Mouse (Mus musculus): ENCODE measurements around the gene Cyfip2. TPM values are rescaled to one million over a fixed set of nuclear protein-coding genes. Genes with fewer than 3 reads are reported as not detected.

Cyfip2 gene
- 4.8 and 6.1 TPM in 2 replicates for polyA plus RNA-seq (2015; fragmentation: Nextera tagmentation; extraction: Ambion mirVana)

DNA sequence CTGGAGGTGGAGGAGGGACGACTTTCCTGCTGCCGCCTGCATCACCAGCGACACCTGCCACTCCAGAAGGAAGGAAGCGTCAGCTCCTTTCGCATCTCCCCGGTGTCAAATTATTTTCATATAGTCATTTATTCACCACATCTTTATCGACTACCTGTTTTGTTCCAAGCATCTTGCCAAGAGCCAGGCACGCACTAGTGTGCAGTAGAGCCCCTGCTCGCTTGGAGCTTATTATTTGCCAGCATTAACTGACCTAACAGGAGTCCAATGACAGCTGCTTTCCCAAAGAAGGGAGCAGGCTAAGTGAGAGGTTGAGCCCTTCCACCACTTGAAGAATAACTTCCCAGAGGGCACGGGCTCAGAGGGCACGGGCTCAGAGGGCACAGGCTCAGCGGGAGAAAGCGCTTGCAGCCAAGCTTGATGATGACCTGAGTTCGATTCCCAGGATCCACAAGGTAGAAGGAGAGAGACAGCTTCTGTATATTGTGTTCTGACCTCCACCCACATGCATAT is at the start of gene Cyfip2:
Gene Cyfip2, minus strand, starts transcription at position 337 of the 513 bp plus-strand sequence.
- Histone ChIP-seq H3K9me3 (ENCODE audit: low read length) (no peaks in the 10 kb centered on the region), H3K4me2 (ENCODE audit: low read depth, low read length) (peak within 1 kb of the TSS; percentile 78), H3K36me3 (replicated peaks; ENCODE audit: insufficient read depth, low read length) (no peaks in the 10 kb centered on the region; the same call in 1 of the 2 replicates), H3K9ac (replicated peaks) (peak within 1 kb of the TSS; percentile 78), H3K4me3 (ENCODE audit: low read depth, low read length) (peak within 1 kb of the TSS; percentile 69), H3K27me3 (ENCODE audit: insufficient read depth, low read length) (0 out of 2 replicates have a peak, but pooled peaks cover 5% of the 10 kb centered on the region), H3K27ac (ENCODE audit: low read depth) (peak within 1 kb of the TSS; percentile 66), H3K4me1 (ENCODE audit: insufficient read depth) (peaks cover 25% of the 10 kb centered on the region)
- TF ChIP-seq EP300 (IDR thresholded peaks at IDR 0.05; ENCODE audit: low read depth) (no peak), CTCF (IDR thresholded peaks at IDR 0.05; ENCODE audit: low read depth) (no peak)
- DNase-seq (no peak), ATAC-seq (no peak; the same call in 1 of the 2 replicates)
- 11% methylated on average over 14 of the region's 14 CpGs for WGBS (ENCODE audit: insufficient replicate concordance)

DNA sequence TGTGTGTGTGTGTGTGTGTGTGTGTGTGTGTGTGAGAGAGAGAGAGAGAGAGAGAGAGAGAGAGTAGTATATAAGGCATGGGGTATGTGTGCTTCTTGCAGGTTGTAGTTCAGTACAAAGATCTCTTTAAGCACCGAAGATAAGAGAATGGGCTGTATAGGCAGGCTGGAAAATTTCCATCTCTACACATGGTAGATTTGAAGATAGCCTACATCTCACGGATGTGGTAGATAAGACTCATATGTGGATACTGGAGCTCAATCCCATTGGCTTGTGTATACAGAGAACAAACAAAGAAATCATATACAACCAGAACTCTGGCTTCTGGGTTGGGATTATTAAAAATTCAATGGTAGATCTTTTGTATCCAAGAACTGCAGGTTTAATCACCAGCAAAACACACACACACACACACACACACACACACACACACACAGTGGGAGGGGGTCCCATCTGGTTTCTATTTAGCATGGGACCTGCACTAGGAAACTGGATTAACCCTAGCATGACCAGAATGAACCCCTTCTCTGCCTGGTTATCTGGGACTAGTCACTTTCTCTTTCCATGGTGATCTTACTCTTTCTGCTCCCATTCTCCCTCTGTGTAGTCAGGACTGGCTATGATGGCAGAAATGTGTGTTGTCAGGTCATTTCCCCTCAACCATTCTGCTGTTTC is 48.5 kb upstream of the Cyfip2 start:
- Histone ChIP-seq H3K27me3 (ENCODE audit: insufficient read depth, low read length) (no peaks in the 10 kb centered on the region), H3K36me3 (replicated peaks; ENCODE audit: insufficient read depth, low read length) (no peaks in the 10 kb centered on the region), H3K4me3 (ENCODE audit: low read depth, low read length) (no peak overlapping the region), H3K27ac (ENCODE audit: low read depth) (no peak overlapping the region), H3K9me3 (ENCODE audit: low read length) (no peaks in the 10 kb centered on the region), H3K4me1 (ENCODE audit: insufficient read depth) (no peaks in the 10 kb centered on the region), H3K9ac (replicated peaks) (no peak overlapping the region), H3K4me2 (ENCODE audit: low read depth, low read length) (no peak overlapping the region)
- TF ChIP-seq CTCF (IDR thresholded peaks at IDR 0.05; ENCODE audit: low read depth), result no peak
- TF ChIP-seq EP300 (IDR thresholded peaks at IDR 0.05; ENCODE audit: low read depth), result no peak
- ATAC-seq, result no peak
- no peak for DNase-seq
- WGBS (ENCODE audit: insufficient replicate concordance), result 73% methylated on average over 2 of the region's 2 CpGs

- no peaks in the 10 kb centered on the region for H3K9me3 ChIP-seq (ENCODE audit: low read length)
- no peak for DNase-seq
- TF ChIP-seq CTCF (IDR thresholded peaks at IDR 0.05; ENCODE audit: low read depth) (no peak), EP300 (IDR thresholded peaks at IDR 0.05; ENCODE audit: low read depth) (no peak)
- H3K4me2 ChIP-seq (ENCODE audit: low read depth, low read length), result no peak overlapping the region
- no peak for ATAC-seq
- WGBS (ENCODE audit: insufficient replicate concordance), result 46% methylated on average over 1 of the region's 1 CpGs
- no peaks in the 10 kb centered on the region for H3K27me3 ChIP-seq (ENCODE audit: insufficient read depth, low read length)
- no peak overlapping the region for H3K27ac ChIP-seq (ENCODE audit: low read depth)
- no peak overlapping the region for H3K9ac ChIP-seq (replicated peaks)
- no peaks in the 10 kb centered on the region for H3K4me1 ChIP-seq (ENCODE audit: insufficient read depth)
- H3K36me3 ChIP-seq (replicated peaks; ENCODE audit: insufficient read depth, low read length), result no peaks in the 10 kb centered on the region
- no peak overlapping the region for H3K4me3 ChIP-seq (ENCODE audit: low read depth, low read length)
These were observed 45.7 kb upstream of the Cyfip2 start for GRCm38 (mm10) chr11:46358369-46358768.

GRCm38 (mm10) chr11:46349681-46350410 is 37.2 kb upstream of the Cyfip2 start:
- Histone ChIP-seq H3K27me3 (ENCODE audit: insufficient read depth, low read length) (no peaks in the 10 kb centered on the region), H3K36me3 (replicated peaks; ENCODE audit: insufficient read depth, low read length) (no peaks in the 10 kb centered on the region), H3K4me3 (ENCODE audit: low read depth, low read length) (no peak overlapping the region), H3K9ac (replicated peaks) (no peak overlapping the region), H3K27ac (ENCODE audit: low read depth) (no peak overlapping the region), H3K9me3 (ENCODE audit: low read length) (no peaks in the 10 kb centered on the region), H3K4me1 (ENCODE audit: insufficient read depth) (no peaks in the 10 kb centered on the region), H3K4me2 (ENCODE audit: low read depth, low read length) (no peak overlapping the region)
- WGBS (ENCODE audit: insufficient replicate concordance), result 67% methylated on average over 2 of the region's 2 CpGs
- no peak for TF ChIP-seq EP300 (IDR thresholded peaks at IDR 0.05; ENCODE audit: low read depth)
- no peak for TF ChIP-seq CTCF (IDR thresholded peaks at IDR 0.05; ENCODE audit: low read depth)
- DNase-seq, result no peak
- ATAC-seq, result no peak

DNA sequence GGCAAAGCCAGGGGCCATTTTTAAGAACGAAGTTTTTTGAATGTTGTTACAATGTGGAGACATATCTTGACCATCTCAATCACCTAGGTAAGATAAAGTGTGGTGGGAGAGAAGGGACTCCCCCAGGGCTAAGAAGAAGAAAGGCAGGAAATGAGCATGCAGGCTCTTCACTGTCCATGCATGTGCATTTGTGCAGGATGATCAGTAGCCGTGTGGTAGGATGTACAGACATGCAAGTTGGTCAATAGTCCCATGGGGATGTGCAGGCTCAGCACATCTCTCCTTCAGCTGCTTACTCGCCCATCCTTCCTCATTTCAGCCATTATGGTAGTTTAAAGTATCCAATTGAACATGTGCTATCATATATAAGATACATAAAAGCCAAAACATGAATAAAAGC is 35.8 kb upstream of the Cyfip2 start:
- TF ChIP-seq EP300 (IDR thresholded peaks at IDR 0.05; ENCODE audit: low read depth) (no peak), CTCF (IDR thresholded peaks at IDR 0.05; ENCODE audit: low read depth) (no peak)

DNA sequence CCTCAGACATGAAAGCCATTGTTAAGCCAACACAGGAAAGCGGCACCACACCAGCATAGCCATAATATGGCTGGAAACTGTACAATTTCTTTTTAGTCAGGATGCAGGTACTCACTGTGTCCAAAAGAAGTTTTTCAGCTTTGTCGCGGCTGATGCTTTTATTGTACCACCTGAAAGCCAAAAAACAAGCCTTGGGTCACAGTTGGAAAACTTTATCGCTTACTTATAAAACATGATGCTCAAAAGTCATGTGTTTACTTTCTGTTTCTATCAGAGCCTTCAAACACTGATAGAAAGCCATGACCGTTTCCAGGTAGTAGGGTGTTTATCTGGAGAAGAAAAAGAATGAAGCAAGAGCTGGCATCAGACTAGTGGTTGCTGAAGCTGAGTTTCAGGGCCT is 35.1 kb upstream of the Cyfip2 start:
- H3K27ac ChIP-seq (ENCODE audit: low read depth), result no peak overlapping the region
- TF ChIP-seq EP300 (IDR thresholded peaks at IDR 0.05; ENCODE audit: low read depth) (no peak), CTCF (IDR thresholded peaks at IDR 0.05; ENCODE audit: low read depth) (no peak)
- no peak for ATAC-seq
- H3K4me2 ChIP-seq (ENCODE audit: low read depth, low read length), result no peak overlapping the region
- WGBS (ENCODE audit: insufficient replicate concordance), result 76% methylated on average over 5 of the region's 5 CpGs
- H3K9ac ChIP-seq (replicated peaks), result no peak overlapping the region
- H3K9me3 ChIP-seq (ENCODE audit: low read length), result no peaks in the 10 kb centered on the region
- no peaks in the 10 kb centered on the region for H3K27me3 ChIP-seq (ENCODE audit: insufficient read depth, low read length)
- no peak overlapping the region for H3K4me3 ChIP-seq (ENCODE audit: low read depth, low read length)
- H3K36me3 ChIP-seq (replicated peaks; ENCODE audit: insufficient read depth, low read length), result no peaks in the 10 kb centered on the region
- DNase-seq, result no peak
- no peaks in the 10 kb centered on the region; the same call in 1 of the 2 replicates for H3K4me1 ChIP-seq (ENCODE audit: insufficient read depth)

More for the DNA sequence above, 35.8 kb upstream of the Cyfip2 start:
- H3K9me3 ChIP-seq (ENCODE audit: low read length), result no peaks in the 10 kb centered on the region
- no peaks in the 10 kb centered on the region for H3K36me3 ChIP-seq (replicated peaks; ENCODE audit: insufficient read depth, low read length)
- H3K4me2 ChIP-seq (ENCODE audit: low read depth, low read length), result no peak overlapping the region
- H3K9ac ChIP-seq (replicated peaks), result no peak overlapping the region
- ATAC-seq (no peak), DNase-seq (no peak)
- H3K4me3 ChIP-seq (ENCODE audit: low read depth, low read length), result no peak overlapping the region
- 69% methylated on average over 3 of the region's 3 CpGs for WGBS (ENCODE audit: insufficient replicate concordance)
- no peaks in the 10 kb centered on the region for H3K27me3 ChIP-seq (ENCODE audit: insufficient read depth, low read length)
- H3K27ac ChIP-seq (ENCODE audit: low read depth), result no peak overlapping the region
- no peaks in the 10 kb centered on the region for H3K4me1 ChIP-seq (ENCODE audit: insufficient read depth)

Measured in liver, postnatal 0 days (tissue).